Mouse (Mus musculus) urinary bladder, adult 2 months (tissue): ENCODE data around the gene Rsl24d1. TPM values are rescaled to one million over a fixed set of nuclear protein-coding genes. Genes with fewer than 3 reads are reported as not detected.
A peak's percentile ranks its signal among the peaks of the same experiment; 100 is the strongest.
"Not testable (repeated sequence)": the region's sequence is repeated elsewhere in the genome, so short reads cannot be mapped to it uniquely, and the experiment has no call there.

Experiments used
- DNase-seq: peaks from one replicate; pipeline ENCODE4 v3.0.0; 2022; ENCODE audit warnings: low spot score
- polyA plus RNA-seq: library from polyadenylated mRNA; depleted of rRNA; stranded (reverse); fragments of >200 nt; gene quantifications from 2 replicates; pipeline ENCODE4 v1.2.3, GENCODE M21; 2012

The Rsl24d1 gene
- polyA plus RNA-seq, 1 experiment, result 56.0 TPM

GRCm38 (mm10) chr9:73101536-73101935 is 11.7 kb upstream of the Rsl24d1 start, which contains the start of gene Khdc3:
Gene Khdc3, plus strand, starts transcription at chr9:73101836.
- DNase-seq, result no peak

DNA sequence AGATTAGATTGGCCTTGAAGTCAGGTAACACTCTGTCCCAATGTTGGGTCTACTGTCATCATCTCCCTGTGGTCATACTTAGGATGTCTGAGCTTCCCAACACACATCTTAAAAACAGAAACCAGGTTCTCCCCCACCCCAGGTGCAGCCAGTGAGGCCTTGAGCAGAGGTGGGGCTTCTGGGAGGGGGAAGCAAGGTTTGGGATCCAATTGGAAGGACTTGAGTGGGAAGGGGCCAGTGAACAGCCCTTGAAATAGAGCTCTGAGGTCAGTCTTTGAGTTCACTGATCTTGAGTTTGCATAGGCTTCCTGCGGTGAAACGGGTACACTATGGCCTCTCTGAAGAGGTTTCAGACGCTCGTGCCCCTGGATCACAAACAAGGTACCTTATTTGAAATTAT is 11.0 kb upstream of the Rsl24d1 start, which contains the start of gene Gm20509:
Gene Gm20509, plus strand, starts transcription at position 290 of the 400 bp plus-strand sequence.
- DNase-seq, result no peak

GRCm38 (mm10) chr9:73103159-73103879 is 9.9 kb upstream of the Rsl24d1 start:
- DNase-seq, result peak; percentile 48

DNA sequence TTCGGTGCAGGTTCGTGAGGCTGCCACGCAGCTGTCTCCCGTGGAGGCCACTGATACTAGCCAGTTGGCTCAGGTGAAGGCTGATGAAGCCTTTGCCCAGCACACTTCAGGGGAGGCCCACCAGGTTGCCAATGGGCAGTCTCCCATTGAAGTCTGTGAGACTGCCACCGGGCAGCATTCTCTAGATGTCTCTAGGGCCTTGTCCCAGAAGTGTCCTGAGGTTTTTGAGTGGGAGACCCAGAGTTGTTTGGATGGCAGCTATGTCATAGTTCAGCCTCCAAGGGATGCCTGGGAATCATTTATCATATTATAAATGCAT is 9.4 kb upstream of the Rsl24d1 start:
- no peak for DNase-seq

GRCm38 (mm10) chr9:73105141-73105540 is 8.1 kb upstream of the Rsl24d1 start:
- no peak for DNase-seq

DNA sequence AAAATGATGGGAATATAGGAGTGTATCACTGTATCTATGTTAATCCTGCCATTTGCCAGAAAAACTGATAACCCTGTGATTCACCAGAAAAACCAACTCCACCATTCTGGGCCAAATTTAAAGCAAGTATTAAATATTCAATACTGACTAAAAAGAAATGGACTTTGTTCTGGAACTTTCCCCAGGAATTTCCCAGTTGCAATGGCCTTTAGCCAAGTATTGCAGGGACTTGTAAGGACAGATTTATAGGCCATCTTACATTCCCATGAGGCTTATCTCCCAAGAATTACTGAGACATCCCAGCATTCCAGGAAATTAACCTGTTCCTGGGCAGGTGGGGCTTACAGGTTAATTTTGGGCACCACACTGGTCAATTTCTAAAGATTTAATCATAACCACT is 7.5 kb upstream of the Rsl24d1 start:
- DNase-seq, result no peak

GRCm38 (mm10) chr9:73116704-73117103 is 3.5 kb downstream of the Rsl24d1 start:
- not testable (repeated sequence) for DNase-seq

DNA sequence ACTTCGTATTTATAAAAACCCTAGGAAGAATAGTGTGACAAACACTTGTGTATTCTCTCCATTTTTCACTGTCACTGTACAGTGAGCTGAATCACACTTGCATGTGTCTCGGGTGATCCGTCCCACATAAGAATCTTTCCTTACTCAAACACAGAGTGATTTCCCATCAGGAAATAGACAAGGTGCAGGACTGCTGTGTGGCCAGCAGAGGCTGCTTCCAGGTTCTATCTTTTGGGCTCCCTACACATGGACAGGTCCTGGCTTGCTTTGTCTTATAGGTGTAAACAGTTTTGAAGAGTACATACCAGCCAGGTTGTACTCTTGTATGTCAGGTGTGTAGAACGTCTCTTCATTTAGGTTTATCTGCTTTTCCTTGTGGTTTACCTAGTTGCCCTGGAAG is 4.8 kb downstream of the Rsl24d1 start:
- no peak for DNase-seq

GRCm38 (mm10) chr9:73121735-73122134 is 8.5 kb downstream of the Rsl24d1 start:
- no peak for DNase-seq

- DNase-seq, result no peak
These were observed 11.9 kb downstream of the Rsl24d1 start for GRCm38 (mm10) chr9:73125043-73125570.

DNA sequence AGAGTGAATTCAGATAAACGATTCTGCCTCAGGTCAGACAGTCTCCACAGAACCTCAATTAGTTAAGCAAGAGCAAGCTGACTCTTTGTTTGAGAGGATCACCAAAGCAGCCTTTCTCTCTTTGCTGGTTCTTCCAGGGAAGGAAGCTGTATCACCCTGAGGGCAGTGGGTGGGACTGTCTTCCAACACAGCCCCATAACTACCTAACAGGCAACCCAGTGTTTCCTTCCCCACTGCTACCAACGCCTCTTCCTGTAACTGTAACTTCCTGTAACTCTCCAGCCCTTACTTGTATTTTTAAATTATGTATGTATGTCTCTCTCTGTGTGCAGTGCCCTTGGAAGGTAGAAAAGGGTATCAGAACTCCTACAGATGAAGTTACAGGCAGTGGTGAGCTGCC is 14.2 kb downstream of the Rsl24d1 start:
- DNase-seq, result no peak

DNA sequence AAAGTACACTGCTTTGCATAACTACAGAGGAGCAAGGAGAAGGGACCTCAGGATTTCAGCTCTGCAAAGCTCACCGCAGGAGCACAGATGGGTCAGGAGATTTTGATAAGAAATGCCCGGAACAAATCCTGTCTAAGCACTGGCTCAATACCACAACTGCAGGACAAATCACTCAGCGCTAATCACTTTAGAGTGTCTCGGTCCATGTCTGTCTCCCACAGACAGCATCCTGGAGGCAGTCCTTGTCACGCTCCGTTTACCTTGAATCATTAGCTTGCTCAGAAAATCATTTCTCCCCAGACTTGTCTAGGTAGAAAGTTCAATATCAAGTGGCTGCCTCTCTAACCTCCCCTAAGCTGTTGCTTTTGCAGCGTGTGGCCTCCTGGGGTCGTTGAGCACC is 16.6 kb downstream of the Rsl24d1 start:
- DNase-seq, result no peak

GRCm38 (mm10) chr9:73130529-73130928 is 17.3 kb downstream of the Rsl24d1 start:
- no peak for DNase-seq

- DNase-seq, result no peak
These were observed 24.2 kb downstream of the Rsl24d1 start for GRCm38 (mm10) chr9:73137341-73137886.

DNA sequence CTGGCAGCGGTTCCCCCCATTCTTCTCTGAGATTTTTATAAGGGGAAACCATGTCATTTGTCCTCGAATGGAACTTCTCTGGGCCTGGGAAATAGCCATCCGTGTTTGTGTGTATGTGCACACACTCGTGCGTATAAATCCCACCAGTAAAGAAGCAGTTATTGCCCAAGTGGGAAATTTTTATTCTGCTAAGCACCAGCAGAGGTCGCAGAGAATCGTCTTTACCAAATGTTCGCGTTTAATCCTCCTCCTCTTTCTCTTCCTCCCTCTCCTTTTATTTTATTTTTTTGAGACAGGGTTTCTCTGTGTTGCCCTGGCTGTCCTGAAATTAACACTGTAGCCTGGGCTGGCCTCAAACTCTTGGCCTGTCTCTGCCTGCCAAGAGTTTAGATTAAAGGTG is 41.1 kb downstream of the Rsl24d1 start:
- no peak for DNase-seq

GRCm38 (mm10) chr9:73157968-73158367 is 44.7 kb downstream of the Rsl24d1 start:
- no peak for DNase-seq

DNA sequence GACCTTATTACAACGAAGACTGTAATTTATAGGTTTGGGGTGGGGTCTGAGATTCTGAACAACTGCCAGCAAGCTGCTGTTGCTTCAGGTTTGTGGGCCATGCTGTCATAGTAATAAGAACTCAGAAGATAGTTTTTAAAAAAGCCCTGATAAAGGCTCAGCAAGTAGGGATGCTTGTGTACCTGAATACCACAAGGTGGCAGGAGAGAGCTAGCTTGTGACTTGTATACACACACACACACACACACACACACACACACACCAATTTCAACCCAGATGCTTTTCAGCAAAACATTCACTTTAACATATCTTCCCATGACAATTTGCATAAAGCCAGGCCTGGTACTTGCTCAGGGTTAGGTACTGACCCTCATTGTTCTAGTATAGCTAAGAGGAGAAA is 46.0 kb downstream of the Rsl24d1 start:
- DNase-seq, result no peak

DNA sequence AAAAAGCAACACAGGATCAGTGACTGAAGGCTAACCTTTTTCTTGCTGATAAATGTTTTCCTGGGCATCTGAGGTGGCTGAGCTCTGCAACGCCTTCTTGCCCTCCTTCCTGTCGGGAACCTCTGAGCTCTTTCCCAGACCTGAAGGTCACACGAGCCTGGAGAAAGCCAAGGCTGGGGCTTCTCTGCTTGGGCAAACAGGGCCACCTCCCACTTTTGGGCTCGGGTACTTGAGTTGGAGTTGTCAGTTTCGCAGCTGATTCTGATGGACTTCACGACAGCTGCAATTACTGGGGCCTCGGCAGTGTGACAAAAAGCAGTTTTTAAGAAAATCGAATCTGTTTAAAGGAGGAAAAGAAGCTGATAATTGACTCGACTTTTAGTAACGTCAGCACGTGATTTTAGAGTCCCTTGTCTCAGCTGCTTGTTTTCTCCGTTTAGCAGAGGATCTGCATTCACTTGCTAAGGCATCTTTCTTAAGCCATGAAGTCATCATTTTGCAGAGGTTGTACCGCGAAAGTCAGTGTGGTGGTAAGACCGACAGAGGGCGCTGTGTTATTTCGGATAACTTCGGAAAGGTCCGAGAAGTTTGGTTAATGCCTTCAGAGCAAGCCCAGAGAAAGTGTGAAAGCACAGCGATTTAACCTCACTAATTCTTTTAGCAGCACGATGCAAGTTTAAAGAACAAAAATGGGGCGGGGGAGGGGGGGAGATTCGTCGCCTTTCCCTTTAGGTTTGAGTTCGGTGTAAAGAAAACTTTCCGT is 49.5 kb downstream of the Rsl24d1 start:
- DNase-seq, result no peak

DNA sequence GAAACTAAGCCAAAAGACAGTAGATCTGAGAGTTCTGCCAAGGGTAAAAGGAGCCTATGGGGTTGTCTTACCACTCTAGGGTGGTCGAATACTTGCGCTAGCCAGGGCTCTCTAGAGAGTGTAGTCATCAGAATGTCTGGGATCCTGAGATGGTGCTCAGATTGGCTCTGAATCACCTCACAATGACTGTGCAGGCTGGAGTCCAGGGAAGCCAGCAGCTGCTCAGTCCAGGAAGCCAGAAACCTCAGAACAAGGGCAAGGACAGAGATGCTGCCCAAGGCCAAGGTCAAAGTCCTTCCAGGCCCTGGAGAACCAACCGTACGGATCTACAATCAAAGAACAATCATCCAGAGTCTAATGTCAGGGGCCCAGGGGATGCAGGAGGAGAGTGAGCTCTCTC is 52.4 kb downstream of the Rsl24d1 start:
- DNase-seq, result no peak
